Mouse (Mus musculus): Measurements from ENCODE around the gene Rnf141.

Gene Rnf141

DNA sequence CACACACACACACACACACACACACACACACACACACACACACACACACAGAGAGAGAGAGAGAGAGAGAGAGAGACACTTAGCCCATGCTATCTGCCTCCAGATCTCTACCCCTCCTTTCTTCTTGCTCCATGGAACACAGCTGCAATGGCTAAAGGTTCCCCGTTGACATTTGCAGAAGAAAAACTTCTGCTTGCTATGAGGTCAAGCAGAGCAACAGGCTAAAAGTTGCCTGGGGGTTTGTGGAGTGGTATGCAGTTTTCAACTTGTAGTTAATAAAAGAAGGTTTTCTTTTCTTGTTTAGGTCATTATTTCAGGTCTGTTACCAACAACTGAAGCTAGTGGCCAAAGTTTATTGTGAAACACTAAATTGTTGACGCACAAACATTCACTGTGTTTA, 87.8 kb downstream of the Rnf141 start:
- no peak for DNase-seq

DNA sequence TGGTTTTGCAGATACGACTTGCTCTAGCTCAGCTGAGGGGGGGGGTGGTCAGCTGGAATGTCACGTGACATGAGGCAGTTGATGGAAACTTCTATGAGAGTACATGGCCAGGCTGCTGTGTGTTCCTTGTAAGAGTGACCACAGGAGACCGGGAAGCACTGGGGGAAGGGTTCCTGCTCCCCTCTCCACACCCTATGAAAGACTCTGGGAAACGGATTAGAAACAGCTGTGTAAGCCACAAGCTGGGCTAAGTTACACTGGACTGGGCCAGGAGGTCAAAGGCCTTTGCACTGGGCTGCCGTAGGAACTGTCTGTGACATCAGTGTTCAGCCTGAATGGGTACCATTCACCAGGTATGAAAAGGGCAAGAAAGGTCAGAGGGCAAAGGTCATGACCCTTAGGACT, 90.3 kb downstream of the Rnf141 start:
- DNase-seq, result no peak

DNA sequence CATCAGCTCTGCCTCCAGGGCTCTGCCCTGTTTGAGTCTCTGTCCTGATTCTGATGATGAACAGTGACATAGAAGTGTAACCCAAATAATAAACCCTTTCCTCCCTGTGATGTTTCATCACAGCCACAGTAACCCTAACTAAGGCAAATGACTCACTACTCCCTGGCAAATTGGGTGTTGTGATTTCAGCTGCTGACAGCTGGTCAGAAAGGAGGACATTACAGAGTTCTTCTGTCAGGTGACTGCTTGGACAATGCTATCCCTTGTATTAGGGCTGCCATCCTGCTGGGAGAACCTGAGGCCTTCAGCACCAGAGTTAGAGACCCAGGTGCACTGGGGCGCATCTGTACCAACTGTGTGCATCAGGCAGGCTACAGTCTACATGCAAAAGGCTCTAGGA, 90.9 kb downstream of the Rnf141 start:
- no peak for DNase-seq

DNA sequence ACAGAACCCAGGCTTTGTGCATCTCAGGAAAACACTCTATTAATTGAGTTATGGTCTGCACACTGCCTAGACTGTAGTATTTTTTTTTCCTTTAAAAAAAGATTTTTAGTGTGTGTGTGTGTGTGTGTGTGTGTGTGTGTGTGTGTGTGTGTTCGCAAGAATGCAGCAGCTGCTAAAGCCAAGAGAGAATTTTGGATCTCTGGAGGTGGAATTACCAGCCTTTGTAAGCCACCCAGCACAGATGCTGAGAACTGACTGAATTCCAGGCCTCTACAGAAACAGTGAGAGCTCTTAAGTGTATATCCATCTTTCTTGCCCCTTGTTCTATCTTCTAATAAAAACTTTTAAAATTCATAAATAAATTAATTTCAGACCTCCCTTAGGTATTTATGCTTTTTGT, 92.6 kb downstream of the Rnf141 start:
- DNase-seq, result no peak

DNA sequence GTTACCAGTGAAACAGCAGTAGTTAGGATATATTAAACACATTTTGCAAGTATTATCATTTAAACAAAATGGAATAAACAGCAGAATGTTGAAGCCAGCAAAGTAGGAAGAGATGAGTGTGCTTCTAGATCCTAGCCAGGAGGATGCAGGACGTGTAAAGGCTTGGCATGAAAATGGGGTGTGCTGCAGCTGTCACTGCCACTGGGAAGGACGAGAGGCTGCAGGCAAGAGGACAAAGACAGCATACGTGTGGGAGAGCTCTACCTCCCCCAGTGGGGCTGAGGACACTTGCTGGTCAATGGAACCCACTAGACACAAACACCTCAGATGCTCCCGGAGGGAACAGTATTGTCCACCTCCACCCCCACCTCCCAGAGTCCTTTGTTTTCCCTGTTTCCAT, 93.4 kb downstream of the Rnf141 start:
- DNase-seq, result no peak

All from retina, postnatal 1 day (tissue).